Mouse (Mus musculus) neutrophil, adult 5-6 weeks (primary cell): Measurements from ENCODE around the gene Uqcrc2. TPM values are rescaled to one million over a fixed set of nuclear protein-coding genes. Genes with fewer than 3 reads are reported as not detected.

Experiments
- ATAC-seq: fragments of 151-379, 151-347 bp; 2 replicates; pipeline ENCODE4 v1.8.0; 2017; ENCODE audit warnings: mild to moderate bottlenecking, moderate TSS enrichment; ENCODE audit not compliant: insufficient number of reproducible peaks, poor library complexity, low FRiP score, severe bottlenecking; ENCODE audit errors: extremely low read depth
- total RNA-seq: library from RNA; stranded (forward); fragments of 200-1000 nt; gene quantifications from 2 replicates; pipeline ENCODE4 v1.2.3, GENCODE M21; 2017

Uqcrc2 gene
- 57.0 and 57.1 TPM in 2 replicates for total RNA-seq

GRCm38 (mm10) chr7:120634711-120635361 lies at the start of gene Uqcrc2:
Gene Uqcrc2, plus strand, starts transcription at chr7:120635176.
- ATAC-seq, result peak; percentile 100

GRCm38 (mm10) chr7:120597203-120597743 lies 37.7 kb upstream of the Uqcrc2 start:
- ATAC-seq, result no peak

GRCm38 (mm10) chr7:120597744-120598243 lies 37.2 kb upstream of the Uqcrc2 start:
- ATAC-seq, result no peak

- no peak for ATAC-seq
These were observed 36.6 kb upstream of the Uqcrc2 start for GRCm38 (mm10) chr7:120598355-120598754.

GRCm38 (mm10) chr7:120620075-120620771 lies 14.8 kb upstream of the Uqcrc2 start:
- no peak for ATAC-seq

- no peak for ATAC-seq
These were observed 14.1 kb upstream of the Uqcrc2 start for GRCm38 (mm10) chr7:120620841-120621240.

- ATAC-seq, result no peak
These were observed 2.5 kb upstream of the Uqcrc2 start for GRCm38 (mm10) chr7:120632518-120632917.

GRCm38 (mm10) chr7:120634301-120634700 lies 675 bp upstream of the Uqcrc2 start:
- ATAC-seq, result no peak

GRCm38 (mm10) chr7:120635362-120635781 lies 396 bp downstream of the Uqcrc2 start:
- peak; percentile 36; the same call in 1 of the 2 replicates for ATAC-seq

GRCm38 (mm10) chr7:120635821-120636220 lies 845 bp downstream of the Uqcrc2 start:
- no peak for ATAC-seq

- ATAC-seq, result no peak
These were observed 8.2 kb downstream of the Uqcrc2 start for GRCm38 (mm10) chr7:120643217-120643616.

- ATAC-seq, result no peak
These were observed 12.9 kb downstream of the Uqcrc2 start for GRCm38 (mm10) chr7:120647849-120648248.

GRCm38 (mm10) chr7:120662079-120662478 lies 27.1 kb downstream of the Uqcrc2 start:
- 0 out of 2 replicates have a peak, but pooled peaks have one; percentile 54 for ATAC-seq

- ATAC-seq, result peak; percentile 63; the same call in 1 of the 2 replicates
These were observed 35.3 kb downstream of the Uqcrc2 start, which contains the start of gene Pdzd9 for GRCm38 (mm10) chr7:120670153-120670875. Gene Pdzd9, minus strand, starts transcription at chr7:120670343.

- ATAC-seq, result no peak
These were observed 36.3 kb downstream of the Uqcrc2 start for GRCm38 (mm10) chr7:120671271-120671670.

- 0 out of 2 replicates have a peak, but pooled peaks have one; percentile 45 for ATAC-seq
These were observed 42.1 kb downstream of the Uqcrc2 start, which contains the start of gene Mosmo for GRCm38 (mm10) chr7:120677001-120677643. Gene Mosmo, plus strand, starts transcription at chr7:120677618.

GRCm38 (mm10) chr7:120677764-120678531 lies 43.0 kb downstream of the Uqcrc2 start:
- ATAC-seq, result peak; percentile 8; the same call in 1 of the 2 replicates

- ATAC-seq, result 0 out of 2 replicates have a peak, but pooled peaks have one; percentile 17
These were observed 44.0 kb downstream of the Uqcrc2 start for GRCm38 (mm10) chr7:120679023-120679422.
